Mouse (Mus musculus) liver, postnatal 0 days (tissue): ENCODE measurements around the gene Zfp523. TPM values are rescaled to one million over a fixed set of nuclear protein-coding genes. Genes with fewer than 3 reads are reported as not detected.

Source experiments
- ATAC-seq: fragments of 200-750 bp; cut with Nextera tagmentation; 2 replicates; pipeline ENCODE4 v1.8.0; 2017; ENCODE audit warnings: mild to moderate bottlenecking, moderate library complexity
- DNase-seq: peaks from one replicate; pipeline ENCODE4 v3.0.0-alpha.2; 2016
- H3K27ac ChIP-seq: fragments of 300-500 bp; sonication (generic); 2 replicates; pipeline ENCODE4 v1.5.1; 2014; ENCODE audit warnings: antibody characterized with exemption, moderate library complexity, mild to moderate bottlenecking, low read depth
- H3K27me3 ChIP-seq: fragments of 300-500 bp; sonication (generic); 2 replicates; pipeline ENCODE4 v1.6.1; 2014; ENCODE audit warnings: low read length, control low read depth, mixed read lengths; ENCODE audit not compliant: insufficient read depth
- H3K36me3 ChIP-seq: fragments of 300-500 bp; sonication (generic); replicated peaks from 2 replicates; pipeline ENCODE4 v1.6.1; 2014; ENCODE audit warnings: mild to moderate bottlenecking, control low read depth, low read length, moderate library complexity, mixed read lengths; ENCODE audit not compliant: insufficient read depth
- H3K4me1 ChIP-seq: fragments of 300-500 bp; sonication (generic); 2 replicates; pipeline ENCODE4 v1.6.1; 2014; ENCODE audit warnings: antibody characterized with exemption, mild to moderate bottlenecking, control low read depth; ENCODE audit not compliant: insufficient read depth
- H3K4me2 ChIP-seq: fragments of 300-500 bp; sonication (generic); 2 replicates; pipeline ENCODE4 v1.6.1; 2014; ENCODE audit warnings: low read depth, mild to moderate bottlenecking, low read length, moderate library complexity, mixed read lengths
- H3K4me3 ChIP-seq: fragments of 300-500 bp; sonication (generic); 2 replicates; pipeline ENCODE4 v1.5.1; 2014; ENCODE audit warnings: low read depth, low read length
- H3K9ac ChIP-seq: fragments of 300-500 bp; sonication (generic); replicated peaks from 2 replicates; pipeline ENCODE4 v1.6.1; 2014; ENCODE audit warnings: mild to moderate bottlenecking, moderate library complexity
- H3K9me3 ChIP-seq: fragments of 300-500 bp; sonication (generic); 2 replicates; pipeline ENCODE4 v1.6.1; 2016; ENCODE audit warnings: mild to moderate bottlenecking, control low read depth, low read length, mixed read lengths
- CTCF ChIP-seq: sonication (generic); IDR thresholded peaks from 2 replicates; pipeline ENCODE4 v1.5.1; 2016; ENCODE audit warnings: antibody characterized with exemption, low read depth
- EP300 ChIP-seq: IDR thresholded peaks from 2 replicates; pipeline ENCODE4 v1.6.1; 2016; ENCODE audit warnings: antibody characterized with exemption, low read depth, mild to moderate bottlenecking
- WGBS: fragments of 180-500 bp; shearing (Covaris S2); extraction: QIAGEN DNeasy Blood & Tissue Kit; methylation state at CpG from one replicate; pipeline ENCODE4 v1.1.7; 2014; ENCODE audit not compliant: insufficient replicate concordance; 5-methylcytosine and 5-hydroxymethylcytosine counted together
- polyA plus RNA-seq: library from polyadenylated mRNA; unstranded; fragments of >200 nt; fragmentation: Nextera tagmentation; extraction: Ambion mirVana; gene quantifications from 2 replicates; pipeline ENCODE4 v1.2.1, GENCODE M21; 2015

The Zfp523 gene
- polyA plus RNA-seq, 1 experiment from 2014 or later: 6.1 TPM

DNA sequence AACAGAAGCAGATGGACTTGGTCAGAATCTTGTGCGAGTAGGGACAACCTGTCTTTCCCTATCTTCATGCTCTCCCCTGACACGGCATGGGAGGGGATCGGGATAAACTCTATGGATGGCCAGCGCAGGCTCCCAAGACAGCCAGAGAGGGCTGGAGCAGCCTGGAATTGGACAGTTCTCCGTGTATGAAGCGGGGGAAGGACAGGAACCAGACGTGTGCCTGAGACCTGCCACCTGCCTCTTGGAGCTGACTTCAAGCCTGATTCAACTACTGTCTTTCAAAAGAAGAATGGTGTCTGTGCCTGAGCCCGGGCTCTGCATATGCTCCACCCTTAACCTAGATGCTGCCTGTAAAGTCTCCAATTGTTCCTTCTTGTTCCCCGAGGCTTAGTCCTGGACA is 4.2 kb upstream of the Zfp523 start:
- Histone ChIP-seq H3K4me3 (no peak overlapping the region), H3K27ac (no peak overlapping the region), H3K9me3 (no peaks in the 10 kb centered on the region), H3K9ac (no peak overlapping the region), H3K4me2 (no peak overlapping the region), H3K4me1 (peaks cover 8% of the 10 kb centered on the region), H3K27me3 (no peaks in the 10 kb centered on the region), H3K36me3 (no peaks in the 10 kb centered on the region)
- WGBS: 69% methylated on average over 9 of the region's 9 CpGs
- ATAC-seq (no peak), DNase-seq (no peak)
- TF ChIP-seq CTCF: no peak
- no peak for TF ChIP-seq EP300

DNA sequence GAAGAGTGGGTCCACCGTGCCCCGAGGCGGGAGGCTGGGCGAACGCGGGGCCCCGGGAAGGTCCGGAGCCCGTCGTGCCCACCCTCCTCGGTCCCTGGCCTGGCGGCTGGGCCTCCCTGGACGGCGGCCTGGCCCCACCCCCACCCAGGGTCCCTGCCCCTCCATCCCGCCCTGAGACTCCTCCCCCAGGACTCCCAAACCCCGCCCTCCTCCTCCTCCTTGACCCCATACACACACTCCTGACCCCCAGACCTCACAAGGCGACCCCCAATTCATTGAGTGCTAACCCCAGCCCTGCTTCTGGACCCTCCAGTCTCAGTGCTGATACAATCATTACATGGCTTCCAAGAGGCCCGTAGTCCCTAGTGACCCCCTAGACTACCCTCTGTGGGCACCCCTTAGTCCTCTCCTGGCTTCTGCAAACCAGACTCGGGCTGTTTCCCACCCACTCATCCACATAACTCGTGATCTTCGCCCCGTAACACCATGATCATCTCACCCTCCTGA is 664 bp downstream of the Zfp523 start:
- WGBS: 17% methylated on average over 9 of the region's 22 CpGs
- Histone ChIP-seq H3K4me3 (peak overlapping the region; percentile 87), H3K4me2 (peak overlapping the region; percentile 89), H3K27ac (peak overlapping the region; percentile 90), H3K9me3 (no peaks in the 10 kb centered on the region), H3K27me3 (no peaks in the 10 kb centered on the region), H3K4me1 (peaks cover 40% of the 10 kb centered on the region), H3K9ac (peak overlapping the region; percentile 84), H3K36me3 (no peaks in the 10 kb centered on the region)
- DNase-seq (no peak), ATAC-seq (peak; percentile 68)
- TF ChIP-seq EP300 (no peak), CTCF (no peak)

DNA sequence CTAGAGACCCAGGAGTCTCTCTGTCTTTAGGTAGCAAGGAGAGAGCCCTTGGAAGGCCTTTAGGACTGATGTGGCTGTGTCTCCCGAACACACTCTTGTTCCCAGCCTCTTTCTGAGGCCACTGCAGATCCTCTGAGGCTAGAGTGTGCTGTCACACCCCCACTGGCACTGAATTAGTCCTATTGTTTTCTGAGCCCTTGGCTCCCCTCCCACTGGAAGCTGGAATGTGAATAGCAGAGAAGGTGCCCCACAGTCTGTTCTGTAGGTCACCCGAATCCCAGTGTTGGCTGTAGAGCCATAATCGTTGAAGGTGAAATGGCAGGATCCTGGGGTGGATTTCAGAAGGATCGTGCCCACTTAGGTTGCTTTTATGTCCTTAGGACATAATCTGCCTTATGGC is 3.4 kb downstream of the Zfp523 start:
- Histone ChIP-seq H3K9me3 (no peaks in the 10 kb centered on the region), H3K27ac (peak overlapping the region; percentile 31), H3K4me1 (peaks cover 65% of the 10 kb centered on the region), H3K4me2 (no peak overlapping the region), H3K36me3 (no peaks in the 10 kb centered on the region), H3K27me3 (no peaks in the 10 kb centered on the region), H3K4me3 (no peak overlapping the region), H3K9ac (no peak overlapping the region; the same call in 1 of the 2 replicates)
- 63% methylated on average over 4 of the region's 4 CpGs for WGBS
- DNase-seq (no peak), ATAC-seq (no peak)
- TF ChIP-seq CTCF: no peak
- no peak for TF ChIP-seq EP300

DNA sequence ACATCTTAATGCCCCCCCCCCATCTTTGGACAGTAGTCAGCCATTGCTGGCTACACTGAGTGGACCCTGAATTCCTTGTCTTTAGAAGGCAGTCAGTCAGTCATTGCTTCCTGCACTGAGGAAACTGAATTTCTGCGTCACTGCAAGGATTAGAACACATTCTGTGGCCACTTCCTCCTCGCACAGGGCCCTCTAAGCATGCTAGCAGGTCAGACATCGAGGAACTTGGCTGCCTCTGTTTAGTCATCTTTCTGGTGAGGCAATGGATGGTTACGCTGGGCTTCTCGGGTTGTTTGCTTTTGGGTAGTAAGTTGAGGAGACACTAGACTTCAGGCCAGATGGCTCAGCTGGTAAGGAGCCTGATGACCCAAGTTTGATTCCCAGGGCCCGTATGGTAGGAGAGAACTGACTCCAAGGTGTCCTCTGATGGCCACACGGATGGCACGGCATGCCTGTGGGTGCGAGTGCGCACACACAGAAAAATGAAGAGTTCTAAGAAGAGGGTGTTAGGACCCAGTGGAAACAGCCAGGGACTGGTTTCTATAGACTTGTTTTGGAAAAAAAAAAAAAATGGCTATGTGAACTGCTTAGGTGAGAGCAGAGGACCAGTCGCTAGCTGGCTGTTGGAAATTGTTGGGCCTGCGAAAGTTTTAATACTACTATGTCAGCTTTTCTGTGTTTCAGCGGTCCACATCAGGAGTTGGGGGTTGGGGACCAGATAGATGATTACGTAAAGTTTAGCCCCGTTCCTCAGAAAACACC is 4.0 kb downstream of the Zfp523 start:
- Histone ChIP-seq H3K9ac (no peak overlapping the region; the same call in 1 of the 2 replicates), H3K4me1 (peaks cover 70% of the 10 kb centered on the region), H3K27me3 (no peaks in the 10 kb centered on the region), H3K9me3 (no peaks in the 10 kb centered on the region), H3K36me3 (no peaks in the 10 kb centered on the region), H3K27ac (peak overlapping the region; percentile 31), H3K4me3 (no peak overlapping the region), H3K4me2 (no peak overlapping the region)
- WGBS: 64% methylated on average over 15 of the region's 15 CpGs
- DNase-seq: peak; percentile 47
- TF ChIP-seq EP300 (no peak), CTCF (no peak)
- no peak for ATAC-seq

DNA sequence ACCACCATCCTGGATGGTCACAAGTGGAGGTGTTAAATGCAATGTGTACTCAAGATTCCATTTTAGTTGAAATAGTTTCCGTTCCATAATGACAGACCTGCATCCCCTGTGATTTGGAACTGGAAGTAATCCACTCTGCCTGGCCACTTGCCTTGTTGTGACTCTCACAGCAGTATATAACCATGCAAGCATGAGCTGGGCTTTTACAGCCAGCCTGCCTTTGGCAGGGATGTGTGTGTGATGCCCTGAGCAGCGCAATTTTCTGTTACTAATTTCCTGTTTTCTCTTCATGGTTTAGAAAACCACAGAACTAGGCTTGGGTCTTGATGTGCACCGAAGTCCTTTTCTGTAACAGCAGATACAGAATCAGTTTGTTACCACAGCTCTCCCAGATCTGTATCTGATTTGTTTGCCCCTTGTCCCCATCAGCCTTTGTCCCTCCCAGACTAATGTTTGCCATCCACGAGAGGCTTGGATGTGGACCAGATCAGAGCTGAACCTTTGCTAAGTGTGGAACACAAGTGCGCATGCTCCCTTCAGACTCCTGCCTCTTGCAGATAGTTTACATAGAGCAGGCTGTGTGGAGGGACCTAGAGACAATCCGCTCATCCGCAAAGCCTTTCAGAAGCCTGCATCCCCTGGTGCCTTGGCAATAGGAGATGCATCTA is 8.2 kb downstream of the Zfp523 start:
- Histone ChIP-seq H3K4me3 (no peak overlapping the region), H3K4me2 (peak overlapping the region; percentile 47), H3K4me1 (peaks cover 46% of the 10 kb centered on the region), H3K9ac (no peak overlapping the region; the same call in 1 of the 2 replicates), H3K36me3 (peaks cover 2% of the 10 kb centered on the region; the same call in 1 of the 2 replicates), H3K27me3 (no peaks in the 10 kb centered on the region), H3K27ac (no peak overlapping the region), H3K9me3 (no peaks in the 10 kb centered on the region)
- ATAC-seq: peak; percentile 84
- DNase-seq: peak; percentile 65
- TF ChIP-seq EP300 (no peak), CTCF (no peak)
- 42% methylated on average over 7 of the region's 7 CpGs for WGBS

DNA sequence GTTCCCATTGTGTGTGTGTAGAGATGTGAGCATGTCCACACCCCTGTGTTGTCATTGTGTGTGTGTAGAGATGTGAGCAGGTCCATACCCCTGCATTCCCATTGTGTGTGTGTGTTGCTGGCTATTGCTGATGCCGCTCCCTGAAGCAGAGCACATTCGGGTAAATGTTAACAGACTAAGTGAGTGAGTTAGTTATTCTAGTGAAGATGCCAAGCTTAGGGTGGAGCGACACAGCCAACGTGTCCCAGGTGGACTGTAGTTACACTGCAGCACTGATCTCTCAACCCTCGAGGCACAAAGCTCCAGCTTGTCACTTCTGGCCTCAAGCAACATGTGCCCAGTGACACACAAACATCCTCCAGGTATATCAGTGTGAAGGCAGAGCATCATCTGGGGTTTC is 11.4 kb downstream of the Zfp523 start:
- peaks cover 26% of the 10 kb centered on the region for H3K4me1 ChIP-seq
- H3K4me3 ChIP-seq: no peak overlapping the region
- H3K36me3 ChIP-seq: peaks cover 6% of the 10 kb centered on the region
- no peak overlapping the region for H3K4me2 ChIP-seq
- no peak overlapping the region for H3K9ac ChIP-seq
- no peak overlapping the region for H3K27ac ChIP-seq
- 75% methylated on average over 5 of the region's 5 CpGs for WGBS
- H3K27me3 ChIP-seq: no peaks in the 10 kb centered on the region
- DNase-seq (no peak), ATAC-seq (no peak)
- TF ChIP-seq EP300 (no peak), CTCF (no peak)
- H3K9me3 ChIP-seq: no peaks in the 10 kb centered on the region
